Mouse (Mus musculus): ENCODE results near the gene Ewsr1. TPM values are rescaled to one million over a fixed set of nuclear protein-coding genes. Genes with fewer than 3 reads are reported as not detected.

Gene Ewsr1
- 627 to 664 TPM (median 642 TPM) in 4 replicates for total RNA-seq (2023)

DNA sequence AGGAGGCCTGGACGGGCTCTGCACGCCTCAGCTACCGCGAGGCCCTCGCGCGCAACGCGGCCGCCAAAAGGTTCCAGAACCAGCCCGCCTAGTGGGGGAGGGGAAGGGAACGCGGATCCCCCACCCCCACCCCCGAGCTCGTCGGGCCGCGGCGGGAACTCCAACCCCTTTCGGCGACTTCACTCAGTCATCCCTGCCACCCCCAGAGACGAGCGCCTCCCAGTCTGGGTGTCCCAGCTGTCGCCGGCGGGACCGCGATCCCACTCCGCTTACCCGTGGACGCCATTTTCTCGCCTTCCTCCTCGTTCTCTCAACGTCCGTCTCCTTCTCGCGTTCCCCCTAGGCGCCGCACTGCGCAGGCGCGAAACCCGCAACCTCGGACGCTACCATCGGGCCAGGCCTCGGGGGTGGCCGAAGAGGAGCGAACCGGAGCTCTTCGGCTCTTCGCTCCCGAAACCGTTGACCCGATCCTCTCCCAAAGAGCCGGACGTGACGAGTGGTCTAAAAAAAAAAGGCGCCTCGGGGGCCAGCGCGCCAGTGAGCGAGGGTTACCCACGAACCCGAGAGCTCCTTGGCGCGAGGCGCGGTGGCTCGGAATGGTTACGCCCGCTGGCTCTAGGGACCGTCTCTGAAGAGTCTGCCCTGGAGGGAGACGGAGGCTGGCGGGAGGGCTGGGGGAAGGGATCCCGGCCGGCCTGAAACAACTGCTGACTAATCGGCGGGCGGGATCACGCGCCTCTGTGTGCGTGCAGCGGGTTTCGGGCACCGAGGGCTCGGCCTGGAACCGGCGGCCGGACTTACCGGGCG lies at the start of gene Ewsr1, which contains the start of gene Rhbdd3:
TSS of gene Ewsr1 (minus strand) at position 531 of the 807 bp plus-strand sequence.
TSS of gene Rhbdd3 (plus strand) at position 191 of the 807 bp plus-strand sequence.

DNA sequence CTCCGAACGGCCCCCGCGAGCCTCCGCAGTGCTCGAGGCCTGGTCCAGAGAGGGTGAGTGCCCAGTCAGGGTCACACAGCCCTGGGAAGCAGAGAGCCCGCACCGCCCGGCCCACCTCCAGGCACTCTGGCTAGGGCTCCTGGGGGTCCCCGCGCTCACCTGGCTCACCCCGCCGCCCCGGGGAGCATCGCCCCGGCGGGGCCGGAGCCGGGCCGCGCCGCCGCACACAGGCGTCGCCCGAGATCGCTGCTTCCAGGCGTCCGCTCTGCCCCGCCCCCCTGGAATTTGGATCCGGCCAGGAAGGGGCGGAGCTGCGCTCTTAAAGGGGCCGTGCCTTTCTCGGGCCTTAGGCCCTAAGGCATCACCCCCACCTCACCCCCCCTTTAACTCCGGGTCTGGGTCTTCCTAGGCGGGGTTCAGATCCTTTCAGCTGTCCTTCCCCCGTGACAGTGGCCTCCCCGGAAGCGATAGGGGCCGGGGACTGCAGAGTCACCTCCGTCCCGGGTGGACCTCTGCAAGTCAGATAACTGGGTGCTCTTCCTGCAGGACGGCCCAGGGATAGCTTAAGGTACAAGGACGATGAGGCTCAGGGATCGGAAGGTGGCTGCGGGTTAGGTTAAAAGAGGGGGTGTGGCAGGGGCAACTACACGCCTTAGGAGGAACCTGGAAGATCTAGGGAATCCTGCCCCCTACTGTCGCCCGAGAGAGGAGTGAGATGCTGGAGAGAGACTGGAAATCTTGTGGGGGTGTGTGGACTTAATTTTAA lies 33.8 kb downstream of the Ewsr1 start, which contains the start of gene Gas2l1:
TSS of gene Gas2l1 (minus strand) at position 272 of the 766 bp plus-strand sequence.

DNA sequence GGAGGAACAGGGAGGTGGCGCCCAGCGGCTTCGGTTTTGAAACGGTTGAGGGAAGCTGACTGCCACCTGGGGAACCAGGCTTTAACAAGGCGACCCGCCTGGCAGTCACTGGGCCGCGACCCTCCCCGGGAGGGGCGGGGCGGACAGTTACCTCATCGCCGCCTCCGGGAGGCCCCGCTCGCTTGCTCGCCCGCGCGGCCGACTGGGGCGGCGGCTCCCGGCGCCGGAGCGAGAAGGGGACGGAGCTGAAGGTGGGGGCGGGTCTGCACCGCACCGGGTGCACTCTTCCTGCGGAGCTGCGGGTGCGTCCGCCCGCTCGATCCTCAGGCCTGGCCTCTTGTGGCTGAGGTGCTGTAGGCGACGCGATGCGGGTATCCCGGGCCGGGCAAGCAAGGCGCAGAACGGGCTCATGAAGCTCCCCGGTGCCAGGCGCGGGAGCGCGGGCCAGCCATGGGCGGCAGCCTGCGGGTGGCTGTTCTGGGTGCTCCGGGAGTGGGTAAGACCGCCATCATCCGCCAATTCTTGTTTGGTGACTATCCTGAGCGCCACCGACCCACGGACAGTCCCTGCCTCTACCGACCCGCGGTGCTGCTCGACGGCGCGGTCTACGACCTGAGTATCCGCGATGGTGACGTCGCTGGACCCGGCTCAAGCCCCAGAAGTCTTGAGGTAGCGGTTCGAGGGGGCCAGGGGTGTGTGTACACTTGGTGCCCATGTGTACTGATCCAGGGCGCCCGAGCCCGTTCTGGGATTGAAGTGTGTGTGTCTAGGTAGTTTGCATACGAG lies 41.0 kb downstream of the Ewsr1 start, which contains the start of gene Rasl10a:
TSS of gene Rasl10a (plus strand) at position 273 of the 786 bp plus-strand sequence.

Other genes with a start within 250 kb of the Ewsr1 start
- 41.2 to 48.0 TPM (median 47.5 TPM) in 4 replicates for gene Nf2, start 249.7 kb downstream of the Ewsr1 start, total RNA-seq (2023)
- gene Nipsnap1, start 225.3 kb downstream of the Ewsr1 start, total RNA-seq (2023), result 19.4 to 24.0 TPM (median 19.8 TPM) in 4 replicates
- gene Thoc5, start 203.9 kb downstream of the Ewsr1 start, total RNA-seq (2023), result 43.2 to 44.2 TPM (median 43.6 TPM) in 4 replicates
- 0.29 to 0.44 TPM (median 0.42 TPM) in 3 of 4 replicates, not detected in the other for gene Nefh, start 151.2 kb downstream of the Ewsr1 start, total RNA-seq (2023)
- 95.3 to 116 TPM (median 110 TPM) in 4 replicates for gene Ap1b1, start 112.4 kb downstream of the Ewsr1 start, total RNA-seq (2023)
- 4.3 to 5.8 TPM (median 5.6 TPM) in 4 replicates for gene Rasl10a, start 41.1 kb downstream of the Ewsr1 start, total RNA-seq (2023)
- gene Gas2l1, start 33.9 kb downstream of the Ewsr1 start, total RNA-seq (2023), result 1.8 to 2.6 TPM (median 2.2 TPM) in 4 replicates
- 4.4 to 9.9 TPM (median 5.7 TPM) in 4 replicates for gene Rhbdd3, start 340 bp downstream of the Ewsr1 start, total RNA-seq (2023)
- 24.1 to 29.7 TPM (median 27.7 TPM) in 4 replicates for gene Emid1, start 53.0 kb upstream of the Ewsr1 start, total RNA-seq (2023)
- gene Kremen1, start 162.3 kb upstream of the Ewsr1 start, total RNA-seq (2023), result 19.3 to 22.1 TPM (median 20.1 TPM) in 4 replicates